Mouse (Mus musculus): Measurements from ENCODE around the gene Gm9837.

DNA sequence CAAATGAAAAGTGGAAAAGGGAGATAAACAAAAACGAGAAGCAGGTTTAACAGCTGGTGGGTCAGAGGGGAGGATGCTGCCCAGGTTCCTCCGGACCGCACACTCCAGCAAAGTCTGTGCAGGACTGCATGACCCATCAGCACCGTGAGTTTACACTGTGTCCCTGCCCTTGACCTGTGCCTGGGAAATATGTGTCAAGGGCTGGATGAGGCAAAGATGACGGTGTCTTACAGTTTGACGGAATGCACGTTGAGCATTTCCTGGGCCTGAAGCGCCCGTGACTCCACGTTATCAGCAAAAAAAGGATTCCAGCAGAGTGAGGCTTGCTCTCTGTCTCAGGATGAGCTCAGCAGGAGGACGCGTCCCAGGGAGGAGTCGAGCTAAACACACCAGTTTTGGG is 24.7 kb downstream of the Gm9837 start:
- TF ChIP-seq CTCF (IDR thresholded peaks at IDR 0.05; ENCODE audit: borderline replicate concordance, insufficient read depth, low read length) (no peak), POLR2A (IDR thresholded peaks at IDR 0.05; ENCODE audit: low read depth, low read length) (no peak)
